Mouse (Mus musculus): ENCODE results near the gene Olfr632.
"Not testable (repeated sequence)": the region's sequence is repeated elsewhere in the genome, so short reads cannot be mapped to it uniquely, and the experiment has no call there.

Olfr632 gene

GRCm38 (mm10) chr7:103934264-103934663 is at the start of gene Olfr632:
Olfr632 (plus strand) TSS chr7:103934347.
- no peak for DNase-seq

- no peak for DNase-seq
These were observed 48.0 kb upstream of the Olfr632 start, which contains the start of gene Olfr66 for GRCm38 (mm10) chr7:103886152-103886551. Olfr66 (minus strand) TSS chr7:103886252.

- DNase-seq: no peak
These were observed 39.8 kb upstream of the Olfr632 start, which contains the start of gene Olfr64 for GRCm38 (mm10) chr7:103894385-103894784. Olfr64 (minus strand) TSS chr7:103894485.

GRCm38 (mm10) chr7:103903187-103903586 is 31.0 kb upstream of the Olfr632 start, which contains the start of gene Olfr65:
Olfr65 (plus strand) TSS chr7:103903487.
- DNase-seq: no peak

- DNase-seq: no peak
These were observed 24.1 kb upstream of the Olfr632 start for GRCm38 (mm10) chr7:103910047-103910446.

GRCm38 (mm10) chr7:103912969-103913511 is 21.1 kb upstream of the Olfr632 start:
- DNase-seq: peak in 1 of 2 experiments; percentile 1

- DNase-seq: no peak
These were observed 18.8 kb upstream of the Olfr632 start for GRCm38 (mm10) chr7:103915338-103915737.

- DNase-seq: no peak
These were observed 5.6 kb upstream of the Olfr632 start, which contains the start of gene Olfr631 for GRCm38 (mm10) chr7:103928525-103928924. Olfr631 (plus strand) TSS chr7:103928825.

- DNase-seq: peak; percentile 4 to 15
These were observed 8.6 kb downstream of the Olfr632 start for GRCm38 (mm10) chr7:103942730-103943129.

- no peak for DNase-seq
These were observed 10.0 kb downstream of the Olfr632 start, which contains the start of gene Olfr633 for GRCm38 (mm10) chr7:103944137-103944536. Olfr633 (plus strand) TSS chr7:103944437.

GRCm38 (mm10) chr7:103966873-103967272 is 32.7 kb downstream of the Olfr632 start:
- not testable (repeated sequence) for DNase-seq

GRCm38 (mm10) chr7:103970852-103971251 is 36.7 kb downstream of the Olfr632 start, which contains the start of gene Olfr635:
Olfr635 (plus strand) TSS chr7:103971152.
- DNase-seq: no peak

GRCm38 (mm10) chr7:103971782-103972181 is 37.6 kb downstream of the Olfr632 start:
- DNase-seq: no peak
